Mouse (Mus musculus) central nervous system, embryonic 11.5 days (tissue): Measurements from ENCODE around the gene Gm4567. TPM values are rescaled to one million over a fixed set of nuclear protein-coding genes. Genes with fewer than 3 reads are reported as not detected.

Experiments
- polyA plus RNA-seq: library from polyadenylated mRNA; depleted of rRNA; stranded (reverse); fragments of >200 nt; gene quantifications from 2 replicates; pipeline ENCODE4 v1.2.3, GENCODE M21; 2012; rRNA removed

Gene Gm4567
- not detected in 2 replicates for polyA plus RNA-seq

GRCm38 (mm10) chr7:22719610-22720009 lies at the start of gene Gm4567:
TSS of gene Gm4567 (minus strand) at chr7:22719710.

GRCm38 (mm10) chr7:22761397-22761796 lies 41.9 kb upstream of the Gm4567 start, which contains the start of gene Vmn1r157:
TSS of gene Vmn1r157 (plus strand) at chr7:22761697.

GRCm38 (mm10) chr7:22692217-22692616 lies 27.3 kb downstream of the Gm4567 start, which contains the start of gene Gm8693:
TSS of gene Gm8693 (minus strand) at chr7:22692317.

Other genes with a start within 250 kb of the Gm4567 start
- gene Vmn1r151, start 220.0 kb downstream of the Gm4567 start, polyA plus RNA-seq, result not detected in 2 replicates
- not detected in 2 replicates for gene Vmn1r152, start 196.7 kb downstream of the Gm4567 start, polyA plus RNA-seq
- not detected in 2 replicates for gene Gm8677, start 184.8 kb downstream of the Gm4567 start, polyA plus RNA-seq
- gene Gm4201, start 154.4 kb downstream of the Gm4567 start, polyA plus RNA-seq, result not detected in 2 replicates
- gene Gm4565, start 131.6 kb downstream of the Gm4567 start, polyA plus RNA-seq, result not detected in 2 replicates
- not detected in 2 replicates for gene Vmn1r155, start 61.7 kb downstream of the Gm4567 start, polyA plus RNA-seq
- gene Gm8693, start 27.4 kb downstream of the Gm4567 start, polyA plus RNA-seq, result not detected in 2 replicates
- not detected in 2 replicates for gene Vmn1r157, start 42.0 kb upstream of the Gm4567 start, polyA plus RNA-seq
- gene Vmn1r158, start 71.1 kb upstream of the Gm4567 start, polyA plus RNA-seq, result not detected in 2 replicates
- not detected in 2 replicates for gene Vmn1r159, start 123.9 kb upstream of the Gm4567 start, polyA plus RNA-seq
- not detected in 2 replicates for gene Vmn1r160, start 151.5 kb upstream of the Gm4567 start, polyA plus RNA-seq